ENCODE assay signal across 30 mouse cellular contexts in the genomic region with DNA sequence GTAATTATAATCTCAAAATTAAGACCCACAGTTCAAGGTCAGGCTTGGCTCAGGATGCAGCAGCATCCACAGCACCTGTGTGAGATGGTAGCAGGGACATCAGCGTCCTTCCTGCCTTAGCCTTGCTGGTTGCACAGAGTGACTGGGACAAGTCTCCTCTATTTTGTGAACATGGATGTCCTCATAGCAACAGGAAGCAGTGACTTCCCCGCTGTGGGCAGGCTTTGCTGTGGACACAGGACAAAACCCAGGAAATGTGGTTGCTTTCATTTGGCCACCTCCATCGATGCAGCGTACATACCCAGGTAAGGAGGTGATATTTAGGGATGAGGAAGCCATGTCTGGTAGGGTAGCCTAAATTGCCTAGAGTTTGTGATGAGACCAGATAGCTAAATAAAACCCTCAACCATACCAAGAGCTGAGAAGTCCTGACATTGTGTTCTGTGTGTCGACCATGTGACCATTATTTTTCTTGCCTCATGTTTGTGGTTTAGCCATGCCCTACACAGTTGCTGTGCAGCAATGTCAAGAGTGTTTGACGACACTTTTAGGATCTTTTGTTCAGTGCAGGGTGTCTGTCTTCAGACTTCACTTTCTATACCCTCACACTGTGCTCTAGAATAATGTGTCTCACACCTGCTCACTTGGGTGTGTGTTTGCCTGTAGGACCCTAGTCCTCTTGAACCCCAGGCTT. TPM values are rescaled to one million over a fixed set of nuclear protein-coding genes. Genes with fewer than 3 reads are reported as not detected.
A peak's percentile ranks its signal among the peaks of the same experiment; 100 is the strongest.
DNase-seq lines count a peak whose midpoint lies in the region; ATAC-seq and TF ChIP-seq lines count a peak whose summit lies in the region.
"Had no signal": no experiment of that assay in that cellular context is flagged by ENCODE, and none has a peak within 500 bp of the region (broad histone marks: within the 10 kb centered on the region; RNA-seq: fewer than 3 reads in every experiment).

No protein-coding gene starts in this region.

- TF ChIP-seq CTCF in gastrocnemius, adult 2 months (IDR thresholded peaks at IDR 0.05): no peak

- no peak overlapping the region for H3ac ChIP-seq in myocyte (ENCODE audit: control insufficient read depth, insufficient read length)

- H3K4me2 ChIP-seq in myocyte (ENCODE audit: low read depth): no peak overlapping the region
- H3K4me2 ChIP-seq: heart, embryonic 12.5 days; intestine, embryonic 15.5 days; limb, embryonic 15.5 days; liver, embryonic 15.5 days; midbrain, embryonic 15.5 days; neural tube, embryonic 13.5 days; stomach, embryonic 15.5 days had no signal

- H3K36me3 ChIP-seq in myocyte (ENCODE audit: control insufficient read depth, insufficient read depth): no peaks in the 10 kb centered on the region
- H3K36me3 ChIP-seq: G1E; heart, embryonic 12.5 days; hindbrain, embryonic 10.5 days; intestine, embryonic 15.5 days; limb, embryonic 10.5 days; limb, embryonic 15.5 days; liver, embryonic 15.5 days; midbrain, embryonic 15.5 days; neural tube, embryonic 13.5 days; stomach, embryonic 15.5 days had no signal

- peak; percentile 84 for ATAC-seq in megakaryocyte, adult 5-6 weeks (ENCODE audit: poor library complexity, severe bottlenecking)
- no peak for ATAC-seq in inflammation-experienced regulatory T-cells, adult 6 months
- ATAC-seq: forebrain, embryonic 16.5 days; hindbrain, embryonic 16.5 days; intestine, embryonic 15.5 days; midbrain, embryonic 15.5 days; Patski had no signal

- no peak overlapping the region for H3K4me3 ChIP-seq in gastrocnemius, adult 2 months
- no peak overlapping the region for H3K4me3 ChIP-seq in myocyte
- H3K4me3 ChIP-seq: erythroblast, embryonic 14.5 days; heart, embryonic 12.5 days; hindbrain, embryonic 10.5 days; intestine, embryonic 15.5 days; limb, embryonic 10.5 days; limb, embryonic 15.5 days; liver, embryonic 15.5 days; midbrain, embryonic 15.5 days; neural tube, embryonic 13.5 days; stomach, embryonic 15.5 days had no signal

- no peak for TF ChIP-seq POLR2A in myocyte (IDR thresholded peaks at IDR 0.05; ENCODE audit: insufficient read length, low read depth)

- H3K79me2 ChIP-seq in myocyte (ENCODE audit: control insufficient read depth, insufficient read depth): no peaks in the 10 kb centered on the region

- H3K27me3 ChIP-seq in myocyte (ENCODE audit: control insufficient read depth, insufficient read depth, insufficient read length): no peaks in the 10 kb centered on the region
- H3K27me3 ChIP-seq: heart, embryonic 12.5 days; intestine, embryonic 15.5 days; limb, embryonic 15.5 days; liver, embryonic 15.5 days; midbrain, embryonic 15.5 days; neural tube, embryonic 13.5 days; Patski; stomach, embryonic 15.5 days had no signal

- peak overlapping the region; percentile 1; the same call in 1 of the 2 replicates for H3K27ac ChIP-seq in gastrocnemius, adult 2 months
- H3K27ac ChIP-seq: hindbrain, embryonic 10.5 days; intestine, embryonic 15.5 days; limb, embryonic 10.5 days; limb, embryonic 15.5 days; liver, embryonic 15.5 days; midbrain, embryonic 15.5 days; neural tube, embryonic 13.5 days; stomach, embryonic 15.5 days had no signal

- intact Hi-C loops in gastrocnemius, adult 2 months (cut with DNase I): no loop called here

- no peak for DNase-seq in gastrocnemius, adult 2 months
- no peak for DNase-seq in gastrocnemius, postnatal 4 days (ENCODE audit: low spot score in 2 of 2)
- DNase-seq in lung, postnatal 36 days: peak; percentile 40
- DNase-seq in lung, postnatal 25 days (ENCODE audit: low spot score): no peak
- DNase-seq in layer of hippocampus, adult 18-20 months (ENCODE audit: low spot score in 2 of 2): no peak
- DNase-seq: adrenal gland, postnatal 10 days; cerebellum, adult 18-20 months; cerebellum, postnatal 10 days; gastrocnemius, postnatal 10 days; kidney, adult 8-10 months; kidney, postnatal 10 days; layer of hippocampus, adult 9-11 months; thymus, postnatal 14 days had no signal

TF ChIP-seq in myocyte, 11 proteins besides CTCF, POLR2A, EP300 and RAD21:
- no peak for TF ChIP-seq POLR2AphosphoS2 (IDR thresholded peaks at IDR 0.05; ENCODE audit: insufficient read length, low read depth)
- no peak for TF ChIP-seq SRF (IDR thresholded peaks at IDR 0.05; ENCODE audit: control insufficient read depth, insufficient read length, low read depth)
- peak; percentile 32 for TF ChIP-seq USF1 (IDR thresholded peaks at IDR 0.05; ENCODE audit: low read depth)
- no peak for TF ChIP-seq E2F4 (IDR thresholded peaks at IDR 0.05; ENCODE audit: insufficient read depth)
- no peak for TF ChIP-seq MYOG (IDR thresholded peaks at IDR 0.05; ENCODE audit: control insufficient read depth in 1 of 3, insufficient read depth in 1 of 3, insufficient read length in 2 of 3, low read depth in 2 of 3)
- TF ChIP-seq CEBPB (IDR thresholded peaks at IDR 0.05; ENCODE audit: insufficient read depth, poor library complexity, severe bottlenecking): no peak
- no peak for TF ChIP-seq MAX (IDR thresholded peaks at IDR 0.05; ENCODE audit: low read depth)
- no peak for TF ChIP-seq TCF3 (IDR thresholded peaks at IDR 0.05; ENCODE audit: insufficient read length, low read depth)

RNA-seq across cellular contexts. Expression of a gene that starts 44.7 kb away (rescaled TPM):
- 10 to 100 TPM; 18.0 to 19.5 TPM for total RNA-seq in gastrocnemius, adult 2 months (2021)
- total RNA-seq in gastrocnemius, postnatal 4 days (2021): 10 to 100 TPM; 25.4 to 30.4 TPM
- total RNA-seq in megakaryocyte, adult 5-6 weeks (2015): 44.0 and 44.2 TPM in 2 replicates
- 23.2 and 36.3 TPM in 2 replicates for total RNA-seq in megakaryocyte, adult 5-6 weeks (2017)
- polyA plus RNA-seq in myocyte (2012; fragmentation: generic; extraction: Trizol): 4.9 TPM
- 100 to 1,000 TPM; 170 to 175 TPM for total RNA-seq in layer of hippocampus, adult 18-20 months (2021)
- polyA plus RNA-seq in inflammation-experienced regulatory T-cells, adult 6 months (2017; shearing (Covaris generic)): 10 to 100 TPM; 42.2 to 85.5 (median 76.1) TPM
